Mouse (Mus musculus): ENCODE measurements around the gene Runx2.

GRCm38 (mm10) chr17:44546801-44547200 is 267.8 kb downstream of the Runx2 start:
- TF ChIP-seq HCFC1 (IDR thresholded peaks at IDR 0.05; ENCODE audit: borderline replicate concordance, insufficient read depth, low read length) = no peak
- TF ChIP-seq MAFK (IDR thresholded peaks at IDR 0.05; ENCODE audit: insufficient read depth, low read depth, low read length) = no peak
- TF ChIP-seq CHD2 (IDR thresholded peaks at IDR 0.05; ENCODE audit: low read depth, low read length) = no peak
- no peak for TF ChIP-seq ZNF384 (IDR thresholded peaks at IDR 0.05; ENCODE audit: low read depth, low read length)
- no peak for TF ChIP-seq ZC3H11A (IDR thresholded peaks at IDR 0.05; ENCODE audit: borderline replicate concordance, low read depth, low read length)

Measured in ES-E14 (cell line).